ENCODE assay signal across 25 mouse cellular contexts in genomic region chr10:61024166-61024565, GRCm38 (mm10).
DNase-seq lines count a peak whose midpoint lies in the region; ATAC-seq lines count a peak whose summit lies in the region.
"Had no signal": no experiment of that assay in that cellular context is flagged by ENCODE, and none has a peak within 500 bp of the region (broad histone marks: within the 10 kb centered on the region; RNA-seq: fewer than 3 reads in every experiment).

No protein-coding gene starts in this region.

- no peak overlapping the region for H3K4me2 ChIP-seq in kidney, embryonic 14.5 days (replicated peaks; ENCODE audit: low read depth, low read length)
- no peak overlapping the region for H3K4me2 ChIP-seq in forebrain, embryonic 16.5 days (ENCODE audit: low read length)
- H3K4me2 ChIP-seq: forebrain, embryonic 13.5 days; heart, embryonic 12.5 days; heart, embryonic 15.5 days; hindbrain, embryonic 13.5 days had no signal

- H3K9ac ChIP-seq in kidney, embryonic 14.5 days (ENCODE audit: low read depth, low read length) = no peak overlapping the region
- no peak overlapping the region for H3K9ac ChIP-seq in forebrain, embryonic 16.5 days (replicated peaks; ENCODE audit: low read depth, low read length)
- H3K9ac ChIP-seq: forebrain, embryonic 13.5 days; forebrain, postnatal 0 days; heart, embryonic 12.5 days; heart, embryonic 15.5 days; hindbrain, embryonic 13.5 days had no signal

- peak; percentile 26 for DNase-seq in kidney, adult 11 months
- no peak for DNase-seq in kidney, postnatal 4 days
- DNase-seq in kidney, adult 8-10 months = peak; percentile 8 to 22
- peak; percentile 65 for DNase-seq in ES-CJ7 (ENCODE audit: low read depth, low spot score)
- DNase-seq in kidney, postnatal 14 days = peak; percentile 11
- DNase-seq in lung, postnatal 25 days (ENCODE audit: low spot score) = no peak
- DNase-seq: cerebellum, adult 18-20 months; cerebellum, adult 9-10 months; cerebellum, postnatal 14 days; forebrain, postnatal 0 days; gastrocnemius, adult 2 months; gastrocnemius, postnatal 14 days; heart, postnatal 36 days had no signal

- no peaks in the 10 kb centered on the region for H3K9me3 ChIP-seq in kidney, embryonic 14.5 days (ENCODE audit: control insufficient read depth, low read length)
- no peaks in the 10 kb centered on the region for H3K9me3 ChIP-seq in forebrain, embryonic 16.5 days (ENCODE audit: control insufficient read depth, low read length)
- H3K9me3 ChIP-seq: forebrain, embryonic 10.5 days; forebrain, embryonic 13.5 days; heart, embryonic 12.5 days; heart, embryonic 15.5 days; hindbrain, embryonic 10.5 days; hindbrain, embryonic 13.5 days had no signal

- no peaks in the 10 kb centered on the region for H3K4me1 ChIP-seq in kidney, embryonic 14.5 days (ENCODE audit: control insufficient read depth, insufficient read depth, low read length)
- H3K4me1 ChIP-seq in forebrain, embryonic 16.5 days (replicated peaks; ENCODE audit: control insufficient read depth, insufficient read depth, low read length) = no peaks in the 10 kb centered on the region; the same call in 1 of the 2 replicates

- 23% methylated on average over 3 of the region's 3 CpGs for WGBS in kidney, embryonic 14.5 days
- 34% methylated on average over 3 of the region's 3 CpGs for WGBS in forebrain, embryonic 16.5 days

- no peaks in the 10 kb centered on the region for H3K36me3 ChIP-seq in kidney, embryonic 14.5 days (ENCODE audit: control insufficient read depth, insufficient read depth, low read length)
- H3K36me3 ChIP-seq in forebrain, embryonic 16.5 days (ENCODE audit: control insufficient read depth, insufficient read depth) = no peaks in the 10 kb centered on the region
- H3K36me3 ChIP-seq: forebrain, embryonic 10.5 days; G1E; heart, embryonic 12.5 days; heart, embryonic 15.5 days; hindbrain, embryonic 10.5 days; hindbrain, embryonic 13.5 days had no signal

- no peak overlapping the region for H3K27ac ChIP-seq in kidney, embryonic 14.5 days (ENCODE audit: low read depth, low read length)
- no peak overlapping the region for H3K27ac ChIP-seq in forebrain, embryonic 16.5 days (ENCODE audit: low read length)
- H3K27ac ChIP-seq: forebrain, embryonic 10.5 days; forebrain, embryonic 13.5 days; gastrocnemius, adult 2 months; heart, embryonic 15.5 days; hindbrain, embryonic 10.5 days; hindbrain, embryonic 13.5 days had no signal

- H3K4me3 ChIP-seq in kidney, embryonic 14.5 days (ENCODE audit: low read length) = no peak overlapping the region
- H3K4me3 ChIP-seq in forebrain, embryonic 16.5 days (replicated peaks; ENCODE audit: low read length) = no peak overlapping the region
- H3K4me3 ChIP-seq: forebrain, embryonic 10.5 days; forebrain, embryonic 13.5 days; gastrocnemius, adult 2 months; heart, embryonic 12.5 days; heart, embryonic 15.5 days; hindbrain, embryonic 10.5 days; hindbrain, embryonic 13.5 days had no signal

- no peaks in the 10 kb centered on the region for H3K27me3 ChIP-seq in kidney, embryonic 14.5 days (ENCODE audit: control insufficient read depth, insufficient read depth, low read length)
- H3K27me3 ChIP-seq in forebrain, embryonic 16.5 days (replicated peaks; ENCODE audit: control insufficient read depth, insufficient read depth, low read length) = no peaks in the 10 kb centered on the region
- H3K27me3 ChIP-seq: forebrain, embryonic 13.5 days; heart, embryonic 12.5 days had no signal

- no peak for ATAC-seq in kidney, embryonic 14.5 days (ENCODE audit: low FRiP score, low TSS enrichment)
- ATAC-seq in forebrain, embryonic 16.5 days = no peak
- ATAC-seq: activated CD4-positive, CD25-positive, alpha-beta regulatory T cell, adult 4 months; forebrain, embryonic 13.5 days; forebrain, postnatal 0 days; hindbrain, embryonic 16.5 days; Patski had no signal

Comparison
In these comparisons a context has a peak if more than half of its experiments do, and no peak if none do; other contexts are left out.
1. DNase-seq: peak in kidney, adult 11 months (single experiment), kidney, adult 8-10 months (2 of 2), ES-CJ7 (single experiment) and kidney, postnatal 14 days (single experiment); none in kidney, postnatal 4 days (0 of 2) and lung, postnatal 25 days (single experiment).